Mouse (Mus musculus) E14TG2a.4 (cell line): Measurements from ENCODE around the gene Rnaseh2a.
A peak's percentile ranks its signal among the peaks of the same experiment; 100 is the strongest.

Source experiments
- CTCF ChIP-seq: conservative IDR thresholded peaks from 2 replicates; pipeline ENCODE4 v1.5.1; 2014; ENCODE audit warnings: low read length
- NANOG ChIP-seq: IDR thresholded peaks from 2 replicates; pipeline ENCODE4 v1.6.1; 2014; ENCODE audit warnings: borderline replicate concordance, low read length, mixed read lengths
- POU5F1 ChIP-seq: IDR thresholded peaks from 2 replicates; pipeline ENCODE4 v1.6.1; 2014; ENCODE audit warnings: low read length, borderline replicate concordance

GRCm38 (mm10) chr8:84997649-84998295, 28.2 kb upstream of the Rnaseh2a start:
- TF ChIP-seq CTCF (peak; percentile 71), POU5F1 (no peak), NANOG (no peak)
